Mouse (Mus musculus) small intestine, adult 2 months (tissue): ENCODE data around the gene Hephl1. TPM values are rescaled to one million over a fixed set of nuclear protein-coding genes. Genes with fewer than 3 reads are reported as not detected.

Experiments
- H3K27ac ChIP-seq: fragments of 200-500 bp; 2 replicates; pipeline ENCODE4 v1.5.1; 2012; ENCODE audit warnings: low read depth, low read length, control low read depth, inconsistent platforms; ENCODE audit not compliant: insufficient read depth
- H3K27me3 ChIP-seq: fragments of 200-500 bp; 2 replicates; pipeline ENCODE4 v1.6.1; 2012; ENCODE audit warnings: mild to moderate bottlenecking, moderate library complexity, low read length, inconsistent platforms; ENCODE audit not compliant: control insufficient read depth, insufficient read depth
- H3K36me3 ChIP-seq: fragments of 200-500 bp; 2 replicates; pipeline ENCODE4 v1.6.1; 2012; ENCODE audit warnings: mild to moderate bottlenecking, low read length, control low read depth, inconsistent platforms; ENCODE audit not compliant: control insufficient read depth, insufficient read depth
- H3K4me1 ChIP-seq: fragments of 200-500 bp; 2 replicates; pipeline ENCODE4 v1.6.1; 2012; ENCODE audit warnings: low read length, inconsistent platforms, mixed read lengths; ENCODE audit not compliant: control insufficient read depth, insufficient read depth, insufficient read length
- H3K4me3 ChIP-seq: fragments of 200-500 bp; 2 replicates; pipeline ENCODE4 v1.5.1; 2012; ENCODE audit warnings: low read depth, mild to moderate bottlenecking, control low read depth, inconsistent platforms, low read length, moderate library complexity
- CTCF ChIP-seq: fragments of 200-500 bp; IDR thresholded peaks from 2 replicates; pipeline ENCODE4 v1.5.1; 2012; ENCODE audit warnings: low read depth, mild to moderate bottlenecking, control low read depth, inconsistent platforms, low read length, moderate library complexity, mixed read lengths; ENCODE audit not compliant: insufficient replicate concordance, insufficient read length; ENCODE audit errors: extremely low read depth
- POLR2A ChIP-seq: fragments of 200-500 bp; IDR thresholded peaks from 2 replicates; pipeline ENCODE4 v1.6.1; 2012; ENCODE audit warnings: low read depth, mild to moderate bottlenecking, control low read depth, inconsistent platforms, low read length, moderate library complexity
- WGBS: fragments of 180-500 bp; shearing (Covaris S2); methylation state at CpG from one replicate; pipeline ENCODE4 v1.1.7; 2018; 5-methylcytosine and 5-hydroxymethylcytosine counted together
- polyA plus RNA-seq: library from polyadenylated mRNA; depleted of rRNA; stranded (reverse); fragments of >200 nt; gene quantifications from 2 replicates; pipeline ENCODE4 v1.2.3, GENCODE M21; 2012

Hephl1 gene
- polyA plus RNA-seq, 1 experiment, result 0.04 TPM

DNA sequence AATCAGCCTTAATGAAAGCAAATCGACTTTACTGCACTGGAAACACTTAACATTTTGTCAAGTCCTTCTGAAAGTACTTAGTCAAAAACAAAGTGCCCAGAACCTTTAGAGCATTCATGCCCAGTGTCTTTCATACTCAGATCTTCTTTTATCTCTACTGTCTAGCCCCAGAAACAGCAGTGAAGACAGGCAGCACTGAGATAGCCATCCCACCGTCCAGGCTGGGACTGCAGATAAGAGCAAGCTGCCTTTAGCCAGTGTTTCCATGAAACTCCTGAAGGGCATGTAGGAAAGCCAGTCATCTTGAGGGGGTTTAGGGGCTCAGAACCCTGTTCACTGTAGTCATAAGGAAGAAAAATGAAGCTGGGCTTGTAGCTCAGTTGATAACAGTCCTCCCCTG lies 14.7 kb downstream of the Hephl1 start:
- H3K27me3 ChIP-seq, result no peaks in the 10 kb centered on the region
- no peak for TF ChIP-seq CTCF
- no peak for TF ChIP-seq POLR2A
- 66% methylated on average over 2 of the region's 2 CpGs for WGBS
- no peak overlapping the region for H3K4me3 ChIP-seq
- no peak overlapping the region for H3K27ac ChIP-seq
- H3K36me3 ChIP-seq, result no peaks in the 10 kb centered on the region
- no peaks in the 10 kb centered on the region for H3K4me1 ChIP-seq

DNA sequence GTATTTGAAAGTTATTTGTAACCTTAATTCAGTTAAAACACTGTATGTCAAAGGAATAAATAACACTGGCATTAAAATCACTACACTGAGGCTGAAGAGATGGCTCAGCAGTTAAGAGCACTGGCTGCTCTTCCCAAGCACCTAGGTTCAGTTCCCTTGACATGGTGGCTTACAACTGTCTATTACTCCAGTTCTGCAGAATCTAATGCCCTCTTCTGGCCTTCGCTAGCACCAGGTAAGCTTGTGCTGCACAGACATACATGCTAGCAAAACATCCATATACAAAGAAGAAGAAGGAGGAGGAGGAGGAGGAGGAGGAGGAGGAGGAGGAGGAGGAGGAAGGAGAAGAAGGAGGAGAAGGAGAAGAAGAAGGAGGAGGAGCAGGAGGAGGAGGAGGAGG lies 15.7 kb downstream of the Hephl1 start:
- H3K4me3 ChIP-seq, result no peak overlapping the region

DNA sequence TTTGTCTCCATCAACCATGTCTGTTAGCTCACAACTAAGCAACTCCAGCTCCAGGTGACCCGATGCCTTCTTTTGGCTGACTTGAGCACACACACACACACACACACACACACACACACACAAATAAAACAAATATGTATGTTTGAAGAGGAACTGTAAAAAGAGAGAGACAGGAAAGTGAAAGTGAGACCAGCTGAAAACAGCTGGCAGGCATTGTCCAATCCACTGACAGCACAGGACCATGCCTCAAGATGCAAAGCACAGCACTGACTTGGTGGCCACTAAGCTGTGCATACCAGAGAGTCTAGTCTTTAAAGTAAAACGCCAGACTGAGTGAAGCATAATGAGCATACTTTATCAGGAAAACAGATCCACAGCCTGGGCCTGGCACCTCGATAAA lies 16.7 kb downstream of the Hephl1 start:
- Histone ChIP-seq H3K36me3 (no peaks in the 10 kb centered on the region), H3K4me3 (no peak overlapping the region), H3K27me3 (no peaks in the 10 kb centered on the region), H3K4me1 (no peaks in the 10 kb centered on the region), H3K27ac (no peak overlapping the region)
- TF ChIP-seq POLR2A (no peak), CTCF (no peak)
- WGBS, result 29% methylated on average over 3 of the region's 3 CpGs

More for the DNA sequence above, 15.7 kb downstream of the Hephl1 start:
- Histone ChIP-seq H3K36me3 (no peaks in the 10 kb centered on the region), H3K27ac (no peak overlapping the region), H3K4me1 (no peaks in the 10 kb centered on the region), H3K27me3 (no peaks in the 10 kb centered on the region)
- TF ChIP-seq POLR2A (no peak), CTCF (no peak)
- 83% methylated on average over 1 of the region's 1 CpGs for WGBS

DNA sequence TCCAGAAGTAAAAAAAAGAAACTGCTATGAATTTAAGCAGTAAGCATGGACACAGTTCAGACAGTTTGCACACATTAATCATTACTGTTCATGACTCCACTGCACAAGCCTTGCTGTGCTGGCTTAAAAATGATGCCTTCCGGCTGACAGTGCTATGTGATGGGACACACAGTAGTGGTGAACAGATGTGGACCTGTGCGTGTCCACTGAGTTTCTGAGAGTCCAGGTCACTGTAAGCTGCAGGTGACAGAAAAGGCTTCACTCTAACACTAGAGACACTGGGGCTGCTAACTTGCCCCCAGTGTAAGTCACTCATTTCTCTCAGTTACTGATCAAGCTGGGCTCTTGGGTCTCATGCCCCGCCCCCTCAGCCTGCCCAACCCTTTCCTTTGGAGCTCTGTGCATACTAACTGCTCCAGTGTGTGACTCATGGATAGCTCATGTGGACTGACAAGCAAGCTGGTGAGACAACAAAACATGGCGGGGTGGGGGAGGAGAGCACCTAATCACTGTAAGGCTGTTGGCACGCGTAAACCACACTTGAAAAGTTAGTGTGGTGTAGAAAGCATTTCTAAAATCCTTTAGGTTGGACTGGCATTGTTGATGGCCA lies 43.1 kb downstream of the Hephl1 start:
- Histone ChIP-seq H3K27me3 (no peaks in the 10 kb centered on the region), H3K36me3 (no peaks in the 10 kb centered on the region), H3K4me1 (peaks cover 31% of the 10 kb centered on the region), H3K27ac (no peak overlapping the region), H3K4me3 (no peak overlapping the region)
- WGBS, result 51% methylated on average over 6 of the region's 6 CpGs
- TF ChIP-seq POLR2A (no peak), CTCF (no peak)

DNA sequence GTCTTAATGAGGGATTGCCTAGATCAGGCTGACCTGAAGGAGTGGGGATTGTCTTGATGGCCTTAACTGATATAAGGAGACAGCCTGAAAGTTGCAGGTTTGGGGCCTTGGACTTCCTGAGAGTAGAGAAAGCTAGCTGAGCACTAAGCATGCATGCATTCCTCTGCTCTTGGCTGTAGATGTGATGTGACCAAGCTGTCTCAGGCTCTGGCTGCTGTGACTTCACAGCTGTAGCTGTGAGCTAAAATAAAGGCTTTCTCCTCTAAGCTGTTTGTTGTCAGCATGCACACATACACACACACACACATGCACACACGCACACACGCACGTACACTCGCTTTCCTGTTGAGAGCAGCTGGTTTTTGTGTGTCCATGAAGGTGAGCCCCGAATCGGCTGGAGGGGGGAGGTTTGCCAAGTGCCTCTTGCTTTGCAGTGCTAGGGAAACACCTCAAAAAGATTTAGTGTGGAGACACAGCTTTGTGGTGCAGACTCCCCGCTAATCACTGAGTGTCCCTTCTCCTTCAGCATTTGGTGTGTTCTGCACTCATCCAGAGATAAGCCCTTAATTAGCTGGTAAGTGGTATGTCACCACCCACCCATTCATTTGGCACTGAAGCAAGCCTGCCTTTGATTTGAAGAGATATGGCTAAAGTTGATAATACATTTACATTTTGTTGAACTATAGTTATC lies 43.8 kb downstream of the Hephl1 start:
- TF ChIP-seq POLR2A (no peak), CTCF (no peak)
- Histone ChIP-seq H3K27me3 (no peaks in the 10 kb centered on the region), H3K27ac (no peak overlapping the region; the same call in 1 of the 2 replicates), H3K36me3 (no peaks in the 10 kb centered on the region), H3K4me1 (peaks cover 36% of the 10 kb centered on the region), H3K4me3 (no peak overlapping the region)
- 84% methylated on average over 7 of the region's 7 CpGs for WGBS

DNA sequence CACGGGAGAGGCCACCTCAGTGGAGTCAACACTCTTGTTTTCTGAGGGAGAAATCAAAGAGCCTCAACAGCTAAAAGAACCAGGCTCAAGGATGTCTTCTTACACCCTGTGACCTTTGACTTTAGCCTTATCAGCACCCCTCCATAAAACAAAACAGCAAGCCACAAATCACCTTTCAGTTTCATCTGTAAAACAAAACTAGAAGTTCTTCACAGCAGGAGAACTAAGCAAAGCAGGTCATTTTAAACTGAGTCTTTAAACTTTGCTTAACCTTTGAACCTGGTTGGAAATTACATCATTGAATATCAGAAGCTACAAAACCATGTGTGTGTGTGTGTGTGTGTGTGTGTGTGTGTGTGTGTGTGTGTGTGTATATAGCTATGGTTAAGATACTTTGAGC lies 47.7 kb downstream of the Hephl1 start:
- no peak overlapping the region for H3K4me3 ChIP-seq
- no peaks in the 10 kb centered on the region for H3K36me3 ChIP-seq
- peaks cover 36% of the 10 kb centered on the region for H3K4me1 ChIP-seq
- H3K27me3 ChIP-seq, result no peaks in the 10 kb centered on the region
- H3K27ac ChIP-seq, result peak overlapping the region; percentile 87
- WGBS, result 0% methylated on average over 1 of the region's 1 CpGs
- TF ChIP-seq CTCF (no peak), POLR2A (no peak)

DNA sequence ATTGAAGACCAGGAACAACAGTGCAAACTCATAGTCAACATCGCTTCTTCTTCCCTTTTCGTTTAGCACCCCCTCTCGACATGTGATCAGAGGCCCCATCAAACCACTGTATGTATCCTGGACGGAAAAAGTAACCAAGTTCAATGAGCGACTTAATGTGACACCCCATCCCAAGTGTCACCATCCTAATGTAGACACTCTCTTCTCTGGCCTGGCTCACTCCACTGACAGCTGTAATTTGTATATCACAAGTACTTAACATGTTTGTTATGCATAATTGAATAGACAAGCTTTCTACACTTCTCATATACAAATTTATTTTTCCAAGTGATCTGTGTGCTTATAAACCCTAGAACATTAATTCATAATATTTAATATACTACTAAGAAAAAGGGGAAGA lies 51.1 kb downstream of the Hephl1 start:
- H3K4me3 ChIP-seq, result no peak overlapping the region
- no peaks in the 10 kb centered on the region for H3K27me3 ChIP-seq
- 87% methylated on average over 5 of the region's 5 CpGs for WGBS
- peaks cover 26% of the 10 kb centered on the region; the same call in 1 of the 2 replicates for H3K4me1 ChIP-seq
- no peaks in the 10 kb centered on the region for H3K36me3 ChIP-seq
- TF ChIP-seq POLR2A (no peak), CTCF (no peak)
- no peak overlapping the region for H3K27ac ChIP-seq
